Mouse (Mus musculus) mature B cell (primary cell): ENCODE measurements around the gene Dynll1.

Experiments used
- in situ Hi-C: fragments of 300-500 bp; cut with MboI; formaldehyde crosslinking; loops from 2 replicates; pipeline ENCODE4 v1.14.3; 2019

Dynll1 gene

DNA sequence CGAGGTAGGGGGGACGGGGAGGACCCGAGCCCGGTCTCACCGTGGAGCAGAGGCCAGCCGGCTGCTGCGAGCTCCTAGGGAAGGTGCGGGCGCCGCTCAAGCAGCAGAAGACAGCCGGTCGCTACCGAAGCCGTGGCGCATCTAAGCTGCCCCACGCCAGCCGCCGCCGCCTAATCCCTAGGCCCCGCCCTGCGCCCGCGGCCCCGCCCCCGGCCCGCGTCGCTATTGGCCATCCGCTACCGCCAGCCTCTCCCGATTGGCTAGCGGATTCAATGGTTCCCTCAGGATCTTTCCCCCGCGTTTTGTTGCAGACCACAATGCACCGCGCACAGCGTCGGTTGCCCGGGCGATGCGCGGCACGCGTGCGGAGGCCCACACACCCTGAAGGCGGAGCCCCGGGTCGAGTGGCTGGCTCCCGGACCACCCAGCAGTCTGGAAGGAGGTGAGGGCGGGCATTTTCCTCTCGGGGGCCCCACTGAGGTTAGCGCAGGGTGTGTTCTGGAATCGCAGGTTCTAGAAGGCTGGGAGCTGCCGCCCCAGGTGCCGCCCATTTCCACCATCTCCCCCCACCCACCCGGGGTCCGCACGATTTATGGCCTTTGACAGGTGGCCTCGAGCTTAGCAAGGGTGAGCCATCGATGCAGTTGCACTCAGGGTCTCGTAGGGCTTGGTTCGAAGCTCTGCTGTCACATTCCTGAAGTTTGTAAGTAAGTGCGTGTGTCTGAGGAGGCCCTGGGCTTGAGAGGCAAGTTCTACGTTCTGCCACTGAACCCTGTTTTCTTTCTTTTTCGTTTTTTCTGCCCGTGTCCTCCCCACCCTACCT, at the start of gene Dynll1:
TSS of gene Dynll1 (minus strand) at position 208 of the 823 bp plus-strand sequence.
- in situ Hi-C loops, result no loop called here

DNA sequence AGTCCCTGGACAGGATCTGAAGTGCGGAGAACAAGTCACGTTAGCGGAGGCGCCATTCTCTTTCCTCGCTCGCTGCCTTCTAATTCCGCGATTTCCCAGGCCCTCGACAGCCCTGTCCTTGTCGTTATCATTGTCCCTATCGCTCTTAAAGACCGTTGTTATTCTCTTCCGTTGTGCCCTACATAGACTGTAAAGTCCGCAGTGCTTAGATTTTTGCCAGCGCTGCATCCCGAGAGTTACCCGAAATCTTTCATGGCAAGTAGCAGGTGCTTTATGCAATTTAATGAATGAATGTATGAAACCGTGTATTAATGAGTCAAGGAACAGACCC, 48.4 kb upstream of the Dynll1 start:
- in situ Hi-C loops, result loop anchor here (5.0 kb wide), 1 partner anchor 72 kb away; the partner anchor contains the start of gene Coq5

DNA sequence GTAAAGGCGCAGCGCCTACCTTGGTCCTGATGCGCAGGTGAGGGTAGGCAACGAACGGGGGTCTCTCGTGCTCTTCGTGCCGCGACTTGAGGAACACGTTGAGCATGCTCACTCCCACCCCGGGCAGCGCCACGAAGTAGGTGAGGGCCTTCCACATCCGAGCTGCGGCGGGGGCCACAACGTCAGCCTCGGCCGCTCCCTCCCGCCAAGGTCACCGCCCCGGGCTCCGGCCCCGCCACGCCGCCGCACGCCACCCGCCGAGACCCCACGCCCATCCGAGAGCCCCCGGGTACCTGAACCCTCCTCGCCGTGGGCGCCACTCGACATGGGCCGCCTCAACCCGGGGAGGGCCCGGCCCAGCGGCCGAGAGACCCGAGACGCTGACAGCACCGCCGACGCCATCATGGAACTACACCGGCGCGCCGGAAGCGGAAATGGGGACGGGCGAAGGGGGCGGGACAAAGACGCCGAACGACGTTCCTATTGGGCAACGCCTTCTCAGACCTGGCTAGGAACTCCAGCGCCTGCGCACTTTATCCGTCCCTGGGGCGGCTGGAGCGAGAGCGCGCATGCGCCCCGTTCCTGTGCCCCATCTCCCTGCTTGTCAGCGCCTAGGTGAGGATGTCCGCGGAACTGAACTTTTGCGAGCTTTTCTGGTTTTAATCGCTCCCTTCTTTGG, 47.9 kb upstream of the Dynll1 start, which contains the start of gene Cox6a1:
TSS of gene Cox6a1 (minus strand) at position 436 of the 679 bp plus-strand sequence.
- in situ Hi-C loops, result loop anchor here (5.0 kb wide), 1 partner anchor 71 kb away; the partner anchor contains the start of gene Coq5

DNA sequence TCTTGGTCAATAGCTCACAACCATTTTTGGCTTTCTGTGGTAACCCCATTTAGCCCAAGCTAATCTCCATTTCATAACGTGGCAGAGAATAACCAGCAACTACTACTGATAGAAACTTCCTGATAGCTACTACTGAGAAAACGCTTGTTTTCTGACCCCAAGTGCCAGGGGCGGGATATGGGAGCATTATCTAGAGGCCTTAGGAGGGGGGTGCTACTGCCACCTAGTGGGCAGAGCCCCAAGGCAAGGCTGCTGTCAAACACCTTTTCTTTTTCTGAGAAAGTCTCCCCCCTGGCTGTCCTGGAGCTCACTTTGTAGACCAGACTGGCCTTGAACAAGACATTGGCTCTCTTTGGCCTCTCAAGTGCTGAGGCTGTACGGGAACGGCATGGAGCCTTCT, 46.8 kb upstream of the Dynll1 start:
- in situ Hi-C loops, result loop anchor here (5.0 kb wide), 1 partner anchor 70 kb away; the partner anchor contains the start of gene Coq5

DNA sequence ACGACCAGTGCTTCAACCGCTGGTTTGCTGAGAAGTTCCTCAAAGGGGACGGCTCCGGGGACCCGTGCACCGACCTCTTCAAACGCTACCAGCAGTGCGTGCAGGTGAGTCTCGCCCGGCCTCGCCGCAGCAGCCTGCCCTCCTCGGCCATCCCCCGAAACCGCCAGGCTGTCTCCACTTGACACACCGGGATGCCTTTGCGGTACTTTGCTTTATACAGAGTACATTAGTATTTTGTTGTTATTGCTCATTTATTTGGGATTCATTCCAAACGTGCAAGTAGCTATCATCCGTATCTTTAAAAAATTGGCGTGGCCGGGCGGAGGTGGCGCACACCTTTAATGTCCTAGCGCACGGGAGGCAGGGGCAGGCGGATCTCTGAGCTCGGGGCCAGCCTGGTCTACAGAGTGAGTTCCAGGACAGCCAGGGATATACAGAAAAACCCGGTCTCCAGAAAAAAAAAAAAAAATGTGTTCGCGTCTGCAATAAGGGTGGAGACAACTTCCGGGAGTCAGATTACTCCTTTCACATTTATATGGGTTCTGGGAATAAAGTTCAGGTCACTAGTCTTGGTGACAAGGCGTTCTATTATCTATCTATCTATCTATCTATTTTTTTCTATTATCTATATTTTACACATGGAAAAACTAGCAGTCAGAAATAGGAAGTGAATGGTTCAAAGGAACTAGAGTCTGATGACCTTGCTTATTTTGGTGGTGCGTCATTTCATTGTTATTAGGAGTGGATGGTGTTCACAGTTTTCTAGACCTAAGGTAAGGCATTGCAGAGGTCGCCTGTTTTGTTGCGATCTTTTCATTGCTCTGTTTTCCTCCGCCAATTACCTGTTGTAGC, 40.7 kb upstream of the Dynll1 start:
- in situ Hi-C loops, result no loop called here

DNA sequence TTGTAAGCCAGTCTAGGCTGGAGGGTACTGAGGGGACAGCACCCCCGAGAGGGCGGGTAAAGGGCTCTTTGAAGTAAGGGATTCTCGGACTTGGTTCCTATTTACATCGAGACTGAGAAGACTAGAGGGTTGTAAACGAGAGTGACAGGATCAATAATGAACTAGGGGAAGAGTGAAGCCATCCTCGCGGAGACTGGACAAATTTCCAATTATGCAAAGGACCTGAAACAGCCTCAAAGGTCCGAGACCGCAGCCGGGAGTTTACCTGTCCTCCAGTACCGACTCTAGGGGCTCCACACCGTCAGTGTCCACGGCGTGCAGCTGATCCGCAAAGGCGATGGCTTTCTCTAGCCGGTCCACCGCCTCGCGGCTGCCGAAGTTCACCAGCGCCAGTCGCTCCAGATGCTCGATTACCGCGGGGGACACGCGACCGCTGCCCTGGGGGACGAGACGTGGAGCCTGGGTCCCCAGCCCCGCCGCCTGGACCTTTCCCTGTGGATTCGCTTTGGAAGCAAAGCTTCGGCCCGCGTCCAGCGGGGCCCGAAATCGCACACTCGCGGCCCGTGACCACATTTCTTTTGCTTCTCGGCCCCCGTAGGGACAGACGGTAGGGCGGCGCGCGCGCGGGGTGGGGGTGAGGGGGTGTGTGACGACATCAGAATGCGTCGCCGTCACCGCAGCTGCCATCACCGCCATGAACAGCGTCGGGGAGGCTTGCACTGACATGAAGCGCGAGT, 39.9 kb upstream of the Dynll1 start, which contains the start of the genes Gatc and Triap1:
TSS of gene Gatc (minus strand) at position 602 of the 737 bp plus-strand sequence.
TSS of gene Triap1 (plus strand) at position 649 of the 737 bp plus-strand sequence.
- in situ Hi-C loops, result no loop called here

DNA sequence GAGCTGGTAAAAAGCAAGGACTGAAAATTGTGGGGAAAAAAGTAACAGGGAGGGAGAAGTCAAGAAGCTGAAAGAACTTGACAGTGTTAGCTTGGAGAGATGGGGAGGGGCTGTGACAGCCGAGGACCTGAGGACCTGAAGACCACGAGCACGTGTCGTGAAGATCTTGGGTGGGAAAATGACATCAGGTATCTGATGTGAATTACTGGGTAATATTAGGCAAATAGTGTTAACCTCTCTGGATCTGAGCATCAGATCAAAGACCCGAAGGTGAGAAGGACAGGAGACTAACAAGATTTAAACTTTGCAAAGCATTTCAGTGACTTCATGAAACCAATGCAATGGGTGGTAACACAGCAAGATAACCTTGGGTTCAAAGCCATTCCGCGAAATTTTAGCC, 39.2 kb upstream of the Dynll1 start:
- in situ Hi-C loops, result no loop called here

DNA sequence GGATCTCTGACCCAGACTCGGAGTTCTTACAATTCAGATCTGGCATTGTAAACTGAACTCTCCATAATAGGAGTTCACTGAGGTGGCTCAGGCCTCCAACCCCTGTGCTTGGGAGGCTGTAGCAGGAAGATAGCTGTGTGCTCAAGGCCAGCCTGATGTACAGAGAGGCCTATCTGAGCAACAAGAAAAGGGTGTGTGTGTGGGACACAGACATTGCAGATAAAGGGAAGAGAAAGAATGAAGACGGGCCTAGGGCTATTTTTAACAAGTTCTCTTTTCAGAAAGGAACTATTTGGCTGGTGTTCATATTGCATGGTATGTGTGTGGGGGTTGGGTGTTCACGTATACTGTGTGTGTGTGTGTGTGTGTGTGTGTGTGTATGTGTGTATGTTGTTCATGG, 32.8 kb upstream of the Dynll1 start:
- in situ Hi-C loops, result no loop called here

DNA sequence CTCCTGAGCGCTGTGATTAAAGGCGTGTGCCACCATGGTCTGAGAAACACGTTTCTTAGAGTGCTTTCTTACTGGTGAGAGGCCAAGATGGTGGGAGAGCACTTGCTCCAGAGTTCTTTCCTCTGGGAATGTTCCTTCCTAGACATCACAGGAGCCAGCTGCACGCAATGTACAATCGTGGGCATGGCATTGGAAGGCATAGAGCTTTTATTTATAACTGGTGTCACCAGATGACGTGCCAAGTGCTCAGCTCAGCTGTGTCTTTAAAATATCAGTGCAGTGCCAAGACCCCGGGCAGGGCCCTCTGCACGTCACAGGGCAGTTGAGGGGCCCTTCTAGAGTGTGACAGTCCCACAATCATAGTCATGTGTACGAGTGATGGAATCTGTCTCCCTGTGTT, 30.2 kb upstream of the Dynll1 start:
- in situ Hi-C loops, result no loop called here

DNA sequence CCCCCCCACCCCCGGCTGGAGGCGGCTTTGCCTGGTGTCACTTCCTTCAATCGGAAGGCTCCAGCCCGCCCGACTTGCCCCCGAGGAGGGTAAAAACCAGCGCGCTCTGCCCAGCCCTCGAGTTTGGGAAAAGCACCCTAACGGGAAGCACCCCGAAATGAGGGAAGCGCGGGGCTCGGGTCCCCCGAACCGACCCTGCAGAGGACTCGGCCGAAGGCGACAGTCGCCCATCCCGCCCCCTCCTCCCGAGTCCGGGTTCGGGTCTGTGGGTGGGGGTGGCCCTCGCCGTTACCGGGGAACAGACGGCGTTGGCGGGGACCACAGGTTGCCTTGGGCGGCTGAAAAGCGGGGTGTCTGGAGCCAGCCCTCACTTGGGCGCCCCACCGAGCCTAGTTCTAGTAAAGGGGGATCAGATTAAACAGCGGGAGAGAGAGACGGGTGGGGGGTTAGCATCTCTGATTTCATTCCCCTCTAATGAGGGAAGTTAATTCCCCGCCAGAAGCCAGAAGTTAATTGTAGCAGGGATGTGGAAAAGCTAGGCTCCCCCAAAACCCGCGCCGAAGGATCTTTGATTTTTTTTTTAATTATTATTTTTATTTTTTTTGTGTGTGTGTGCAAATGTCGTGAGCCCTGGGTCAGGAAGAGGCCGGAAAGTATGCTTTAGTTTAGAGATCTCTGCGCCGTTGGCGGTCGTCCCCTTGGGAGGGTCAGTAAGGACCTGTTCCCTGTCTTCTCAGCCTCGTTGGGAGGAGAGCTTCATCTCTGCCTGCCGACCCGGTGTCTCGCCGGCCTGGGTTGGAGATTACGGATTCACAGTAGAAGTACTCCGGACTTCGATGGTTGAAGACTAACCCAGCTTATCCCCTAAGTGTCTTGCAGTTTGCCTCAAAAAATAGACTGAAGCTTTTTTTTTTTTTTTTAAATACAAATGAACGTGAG, 27.1 kb upstream of the Dynll1 start:
- in situ Hi-C loops, result no loop called here

DNA sequence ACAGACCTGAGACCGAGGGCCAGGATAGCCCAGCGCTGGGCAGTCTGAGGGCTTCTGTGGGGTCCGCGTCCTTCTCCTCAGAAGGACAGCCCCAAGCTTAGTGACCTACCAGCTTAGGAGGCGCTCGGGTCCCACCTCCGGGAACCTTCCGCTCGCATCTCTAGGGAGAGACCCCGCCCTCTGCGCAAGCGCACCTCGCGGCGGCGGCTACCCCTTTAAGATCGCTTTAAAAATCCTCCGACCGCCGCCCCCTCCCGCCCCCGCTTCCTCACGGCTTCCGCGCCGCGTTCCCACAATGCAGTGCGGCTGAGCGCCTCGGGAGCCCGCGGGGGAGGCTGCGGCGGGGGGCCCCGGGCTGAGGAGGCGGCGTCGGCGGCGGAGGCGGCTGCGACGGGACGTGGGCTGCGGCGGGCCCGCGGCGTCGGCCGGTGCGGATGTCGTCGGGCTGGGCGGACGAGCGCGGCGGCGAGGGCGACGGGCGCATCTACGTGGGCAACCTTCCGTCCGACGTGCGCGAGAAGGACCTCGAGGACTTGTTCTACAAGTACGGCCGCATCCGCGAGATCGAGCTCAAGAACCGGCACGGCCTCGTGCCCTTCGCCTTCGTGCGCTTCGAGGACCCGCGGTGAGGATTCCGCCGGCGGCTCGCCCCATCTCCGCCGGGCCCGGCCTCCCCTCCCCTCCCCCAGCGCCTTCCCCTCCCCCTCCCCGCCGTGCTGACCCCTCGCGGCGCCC, 26.2 kb upstream of the Dynll1 start, which contains the start of gene Srsf9:
TSS of gene Srsf9 (plus strand) at position 303 of the 735 bp plus-strand sequence.
- in situ Hi-C loops, result no loop called here

DNA sequence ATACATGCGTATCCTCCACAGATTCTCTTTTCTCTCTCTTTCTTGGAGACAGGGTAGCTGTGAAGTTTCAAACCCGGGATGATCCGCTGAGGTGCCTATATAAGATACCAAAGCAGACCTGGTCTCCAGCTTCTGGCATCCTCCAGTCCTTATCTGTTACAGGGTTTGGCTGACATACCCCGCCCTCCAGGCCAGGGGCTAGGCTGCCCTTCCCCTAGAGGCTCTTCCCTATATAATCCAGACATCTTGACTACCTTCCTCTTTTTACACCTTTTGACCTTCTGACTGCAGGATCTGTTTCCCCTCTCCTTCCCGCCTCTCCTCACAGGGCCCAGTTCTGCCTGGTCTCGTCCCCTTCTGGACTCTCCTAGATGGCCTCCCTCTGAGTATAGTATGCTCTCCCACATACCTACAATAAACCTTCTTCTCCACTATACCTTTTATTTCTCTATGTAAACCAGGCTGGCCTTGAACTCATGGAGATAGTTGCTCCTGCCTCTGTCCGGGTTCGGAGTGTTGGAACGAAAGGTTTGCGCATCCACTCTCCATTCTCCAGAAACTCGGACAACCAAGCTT, 25.5 kb upstream of the Dynll1 start:
- in situ Hi-C loops, result no loop called here

DNA sequence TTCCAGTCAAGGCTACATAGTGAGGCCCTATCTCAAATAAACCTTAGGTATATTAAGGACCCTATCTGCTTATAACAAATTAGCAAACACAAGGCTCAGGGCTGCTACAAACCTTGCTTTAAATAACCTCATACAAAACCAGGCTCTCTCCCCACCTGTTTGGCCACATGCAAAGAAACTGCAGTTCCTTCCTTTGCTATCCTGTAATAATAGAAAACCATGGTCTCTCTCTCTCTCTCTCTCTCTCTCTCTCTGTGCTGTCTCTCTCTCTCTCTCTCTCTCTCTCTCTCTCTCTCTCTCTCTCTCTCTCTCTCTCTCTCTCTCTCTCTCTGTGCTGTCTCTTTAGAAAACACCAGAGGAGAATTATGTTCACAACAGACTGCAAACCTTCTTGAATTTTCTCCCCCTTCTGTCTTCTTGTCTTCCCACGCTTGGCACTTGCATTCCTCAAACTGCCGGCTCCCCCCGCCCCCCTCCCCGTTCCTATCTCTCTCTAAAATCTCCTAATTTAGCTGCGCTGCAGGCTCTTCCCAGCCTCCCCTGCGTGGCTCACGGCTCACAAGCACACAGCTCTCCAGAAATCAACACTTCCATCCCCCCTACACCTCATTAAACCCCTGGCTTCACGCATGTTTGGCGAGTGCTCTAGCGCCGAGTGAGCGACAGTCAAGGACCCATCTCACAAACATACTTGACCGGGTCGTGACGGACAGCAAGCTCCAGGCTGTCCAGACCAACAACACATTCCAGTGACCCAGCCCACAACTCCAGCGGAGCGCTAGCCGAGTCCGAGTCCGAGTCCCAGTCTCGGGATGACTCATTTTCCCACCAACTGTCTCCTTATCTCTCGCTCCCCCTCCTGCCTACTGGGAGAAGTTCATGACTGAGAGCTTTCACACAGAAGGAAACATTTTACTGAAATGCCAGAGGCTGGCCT, 18.5 kb upstream of the Dynll1 start:
- in situ Hi-C loops, result no loop called here

DNA sequence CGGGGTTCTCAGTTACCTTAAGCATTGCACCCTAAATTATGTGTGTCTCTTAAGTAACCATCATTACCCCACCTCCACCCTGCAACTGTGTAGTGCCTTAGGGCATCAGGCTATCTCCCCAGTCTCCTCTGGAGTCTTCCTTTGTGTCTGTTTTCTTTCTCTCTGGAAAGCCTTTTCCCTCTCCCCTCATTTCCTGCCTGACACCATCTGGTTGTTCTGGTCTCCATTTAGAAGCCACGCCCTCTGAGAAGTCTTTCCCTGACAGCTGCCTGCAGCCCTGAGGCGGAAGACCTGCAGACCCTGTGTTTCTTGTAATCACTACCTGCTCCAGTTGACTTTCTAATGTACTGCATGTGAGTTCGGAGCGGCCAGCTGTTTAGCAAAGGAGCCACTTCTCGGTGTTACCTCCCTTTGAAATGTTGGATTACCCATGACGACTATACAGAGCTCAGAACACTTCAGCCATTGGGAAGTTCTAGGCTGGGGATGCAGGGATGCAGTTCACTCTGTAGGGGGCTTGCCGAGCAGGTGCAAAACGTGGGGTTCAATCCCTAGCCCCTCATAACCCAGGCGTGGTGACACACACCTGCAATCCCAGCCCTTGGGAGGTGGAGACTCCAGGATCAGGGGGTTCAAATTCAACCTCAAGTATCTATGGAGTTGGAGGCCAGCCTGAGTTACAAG, 17.0 kb upstream of the Dynll1 start:
- in situ Hi-C loops, result no loop called here

DNA sequence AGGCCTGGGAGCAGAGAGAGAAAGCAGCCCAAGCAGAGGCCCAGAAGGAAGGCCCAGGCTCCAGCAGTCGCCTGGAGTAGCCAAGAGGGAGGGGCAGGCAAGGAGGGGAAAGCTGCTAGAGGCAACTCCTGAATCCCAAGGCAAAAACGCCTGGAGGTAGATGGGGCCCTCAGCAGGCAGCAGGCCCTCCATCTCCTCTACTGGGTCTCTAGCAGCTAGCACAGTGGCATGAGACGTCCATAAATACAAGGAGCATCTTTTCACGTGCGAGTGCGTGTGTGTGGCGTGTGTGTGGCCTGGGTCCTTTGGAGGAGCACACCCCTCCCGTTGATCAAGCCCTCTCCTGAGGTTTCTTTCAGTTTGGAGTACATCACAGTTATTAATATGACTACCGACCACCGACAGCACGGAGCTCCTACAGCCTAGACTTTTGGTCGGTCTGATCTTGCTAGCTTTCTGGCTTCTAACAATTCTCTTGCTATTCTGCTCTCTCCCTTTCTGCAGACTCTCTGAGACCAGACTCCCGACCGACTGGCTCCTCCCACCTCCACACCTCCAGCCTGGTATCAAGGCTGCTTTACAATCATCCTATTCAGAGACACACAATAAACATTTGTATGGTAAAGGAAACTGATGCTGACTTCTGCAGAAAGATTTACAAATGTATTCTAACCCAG, 16.3 kb upstream of the Dynll1 start:
- in situ Hi-C loops, result no loop called here

DNA sequence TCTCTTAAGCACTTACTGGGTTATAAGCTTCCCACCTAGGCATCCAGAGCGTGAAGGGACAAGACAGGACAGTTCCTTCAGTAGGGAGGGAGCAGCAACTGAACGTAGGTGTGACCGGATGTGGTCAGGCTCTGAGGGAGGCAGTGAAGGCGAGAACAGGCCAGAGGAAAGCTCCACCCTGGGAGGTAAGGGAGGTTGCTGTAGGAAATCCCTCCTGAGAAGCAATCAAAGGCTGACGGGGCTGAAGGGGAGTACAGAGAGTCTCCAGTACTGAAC, 12.8 kb upstream of the Dynll1 start:
- in situ Hi-C loops, result no loop called here
